21 mouse cellular contexts compared by ENCODE assay signal in genomic region chr8:87189791-87190385, GRCm38 (mm10).
DNase-seq lines count a peak whose midpoint lies in the region; ATAC-seq lines count a peak whose summit lies in the region.
"Had no signal": no experiment of that assay in that cellular context is flagged by ENCODE, and none has a peak within 500 bp of the region (broad histone marks: within the 10 kb centered on the region; RNA-seq: fewer than 3 reads in every experiment).

No protein-coding gene starts in this region.

- no peak overlapping the region for H3K4me3 ChIP-seq in kidney, embryonic 14.5 days (ENCODE audit: low read length)
- no peak overlapping the region for H3K4me3 ChIP-seq in neural tube, embryonic 13.5 days
- H3K4me3 ChIP-seq in limb, embryonic 11.5 days (ENCODE audit: low read depth, low read length): no peak overlapping the region
- H3K4me3 ChIP-seq: forebrain, embryonic 10.5 days; gastrocnemius, adult 2 months; heart, embryonic 13.5 days; midbrain, embryonic 13.5 days; myocyte; stomach, embryonic 15.5 days had no signal

- H3K9ac ChIP-seq in kidney, embryonic 14.5 days (ENCODE audit: low read depth, low read length): no peak overlapping the region
- H3K9ac ChIP-seq in neural tube, embryonic 13.5 days: no peak overlapping the region
- H3K9ac ChIP-seq in limb, embryonic 11.5 days (ENCODE audit: low read length): no peak overlapping the region
- H3K9ac ChIP-seq: forebrain, postnatal 0 days; heart, embryonic 13.5 days; midbrain, embryonic 13.5 days; stomach, embryonic 15.5 days had no signal

- H3K36me3 ChIP-seq in kidney, embryonic 14.5 days (ENCODE audit: control insufficient read depth, insufficient read depth, low read length): no peaks in the 10 kb centered on the region
- H3K36me3 ChIP-seq in neural tube, embryonic 13.5 days: no peaks in the 10 kb centered on the region
- H3K36me3 ChIP-seq in limb, embryonic 11.5 days (ENCODE audit: control insufficient read depth, insufficient read depth, low read length): no peaks in the 10 kb centered on the region
- H3K36me3 ChIP-seq: forebrain, embryonic 10.5 days; heart, embryonic 13.5 days; midbrain, embryonic 13.5 days; stomach, embryonic 15.5 days had no signal

- no peaks in the 10 kb centered on the region for H3K27me3 ChIP-seq in kidney, embryonic 14.5 days (ENCODE audit: control insufficient read depth, insufficient read depth, low read length)
- no peaks in the 10 kb centered on the region for H3K27me3 ChIP-seq in neural tube, embryonic 13.5 days
- no peaks in the 10 kb centered on the region for H3K27me3 ChIP-seq in limb, embryonic 11.5 days (ENCODE audit: control insufficient read depth, insufficient read depth, low read length)
- H3K27me3 ChIP-seq: midbrain, embryonic 13.5 days; stomach, embryonic 15.5 days had no signal

- WGBS in kidney, embryonic 14.5 days: 28% methylated on average over 13 of the region's 13 CpGs
- WGBS in neural tube, embryonic 13.5 days: 70% methylated on average over 13 of the region's 13 CpGs
- 34% methylated on average over 13 of the region's 13 CpGs for WGBS in limb, embryonic 11.5 days

- 0 out of 2 replicates have a peak, but pooled peaks cover 2% of the 10 kb centered on the region for H3K4me1 ChIP-seq in kidney, embryonic 14.5 days (ENCODE audit: control insufficient read depth, insufficient read depth, low read length)
- H3K4me1 ChIP-seq in neural tube, embryonic 13.5 days (replicated peaks): no peaks in the 10 kb centered on the region
- H3K4me1 ChIP-seq in limb, embryonic 11.5 days (ENCODE audit: control insufficient read depth, insufficient read depth, low read length): 0 out of 2 replicates have a peak, but pooled peaks cover 4% of the 10 kb centered on the region
- H3K4me1 ChIP-seq: heart, embryonic 13.5 days; midbrain, embryonic 13.5 days; stomach, embryonic 15.5 days had no signal

- H3K27ac ChIP-seq in kidney, embryonic 14.5 days (ENCODE audit: low read depth, low read length): no peak overlapping the region; the same call in 1 of the 2 replicates
- H3K27ac ChIP-seq in neural tube, embryonic 13.5 days (replicated peaks): 0 out of 2 replicates have a peak overlapping the region, but pooled peaks have one; percentile 9
- H3K27ac ChIP-seq in limb, embryonic 11.5 days (replicated peaks; ENCODE audit: low read depth, low read length): no peak overlapping the region; the same call in 1 of the 2 replicates
- H3K27ac ChIP-seq: forebrain, embryonic 10.5 days; gastrocnemius, adult 2 months; heart, embryonic 13.5 days; midbrain, embryonic 13.5 days; stomach, embryonic 15.5 days had no signal

- DNase-seq in kidney, postnatal 14 days: no peak
- no peak for DNase-seq in neural tube, embryonic 10.5 days (ENCODE audit: extremely low spot score, low spot score)
- DNase-seq in limb, embryonic 11.5 days (ENCODE audit: low spot score): peak; percentile 54
- DNase-seq in layer of hippocampus, adult 11-12 months (ENCODE audit: low spot score): no peak
- no peak for DNase-seq in thymus, postnatal 36 days
- DNase-seq: cerebellum, adult 8-10 months; forebrain, postnatal 0 days; gastrocnemius, adult 2 months; heart, adult 18-20 months; kidney, adult 9 months; liver; lung, postnatal 14 days; retina, postnatal 1 day; thymus, adult 18-20 months had no signal

- peak; percentile 89 for ATAC-seq in kidney, embryonic 14.5 days (ENCODE audit: low FRiP score, low TSS enrichment)
- no peak for ATAC-seq in neural tube, embryonic 13.5 days (ENCODE audit: low read depth)
- no peak for ATAC-seq in limb, embryonic 11.5 days (ENCODE audit: insufficient number of reproducible peaks, low FRiP score, low TSS enrichment, low read depth)
- ATAC-seq: forebrain, postnatal 0 days; midbrain, embryonic 13.5 days had no signal

- no peak overlapping the region for H3K4me2 ChIP-seq in kidney, embryonic 14.5 days (replicated peaks; ENCODE audit: low read depth, low read length)
- no peak overlapping the region for H3K4me2 ChIP-seq in neural tube, embryonic 13.5 days
- no peak overlapping the region for H3K4me2 ChIP-seq in limb, embryonic 11.5 days (ENCODE audit: low read depth, severe bottlenecking)
- H3K4me2 ChIP-seq: heart, embryonic 13.5 days; midbrain, embryonic 13.5 days; stomach, embryonic 15.5 days had no signal

- no peaks in the 10 kb centered on the region for H3K9me3 ChIP-seq in kidney, embryonic 14.5 days (ENCODE audit: control insufficient read depth, low read length)
- no peaks in the 10 kb centered on the region for H3K9me3 ChIP-seq in neural tube, embryonic 13.5 days
- peaks cover 3% of the 10 kb centered on the region; the same call in 1 of the 2 replicates for H3K9me3 ChIP-seq in limb, embryonic 11.5 days (ENCODE audit: control insufficient read depth, low read length)
- H3K9me3 ChIP-seq: heart, embryonic 13.5 days; midbrain, embryonic 13.5 days; stomach, embryonic 15.5 days had no signal
